8 mouse cellular contexts compared by ENCODE assay signal in the genomic region with DNA sequence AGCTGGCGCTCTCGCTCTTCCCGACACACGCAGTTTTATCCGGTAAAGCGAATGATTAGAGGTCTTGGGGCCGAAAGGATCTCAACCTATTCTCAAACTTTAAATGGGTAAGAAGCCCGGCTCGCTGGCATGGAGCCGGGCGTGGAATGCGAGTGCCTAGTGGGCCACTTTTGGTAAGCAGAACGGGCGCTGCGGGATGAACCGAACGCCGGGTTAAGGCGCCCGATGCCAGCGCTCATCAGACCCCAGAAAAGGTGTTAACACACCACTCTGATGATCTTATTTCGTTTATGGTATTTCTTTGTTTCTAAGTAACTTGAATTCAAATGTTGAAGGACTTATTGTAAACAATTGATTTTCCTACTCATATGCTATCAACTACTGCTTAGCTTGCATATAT.
DNase-seq lines count a peak whose midpoint lies in the region; TF ChIP-seq lines count a peak whose summit lies in the region.
"Not testable (repeated sequence)": the region's sequence is repeated elsewhere in the genome, so short reads cannot be mapped to it uniquely, and the experiment has no call there.

No protein-coding gene starts in this region.

- H3K27ac ChIP-seq in heart, adult 2 months = not testable (repeated sequence)

- not testable (repeated sequence) for H3K4me1 ChIP-seq in heart, adult 2 months (ENCODE audit: control insufficient read depth, insufficient read depth, low read length); lung, adult 2 months (ENCODE audit: control insufficient read depth, insufficient read depth, low read length)

- not testable (repeated sequence) for H3K79me2 ChIP-seq in heart, adult 2 months (replicated peaks; ENCODE audit: control insufficient read depth, insufficient read depth, low read length)

- peak; percentile 71 for DNase-seq in CD4-positive helper T cell, adult 2 months (ENCODE audit: low read depth, low spot score)
- peak; percentile 47 for DNase-seq in adrenal gland, postnatal 14 days
- peak; percentile 66 to 67 for DNase-seq in cerebellum, postnatal 4 days (ENCODE audit: low spot score in 2 of 2)
- peak; percentile 36 to 67 for DNase-seq in heart, adult 2 months
- DNase-seq in large intestine, adult 2 months (ENCODE audit: low read depth, low spot score) = peak; percentile 7
- peak; percentile 54 for DNase-seq in lung, adult 2 months
- peak; percentile 39 for DNase-seq in right cerebral cortex, adult 18-20 months
- DNase-seq in thymus, postnatal 14 days = peak; percentile 39

- intact Hi-C loops in heart, adult 2 months (cut with DNase I) = not testable (repeated sequence)

- H3K9ac ChIP-seq in heart, adult 2 months (ENCODE audit: low read depth, low read length) = not testable (repeated sequence)

- not testable (repeated sequence) for TF ChIP-seq CTCF in heart, adult 2 months (IDR thresholded peaks at IDR 0.05); lung, adult 2 months (IDR thresholded peaks at IDR 0.05; ENCODE audit: insufficient read depth, low read length)

- not testable (repeated sequence) for H3K27me3 ChIP-seq in heart, adult 2 months (ENCODE audit: control insufficient read depth, insufficient read depth, low read length)

- TF ChIP-seq POLR2A in heart, adult 2 months (IDR thresholded peaks at IDR 0.05; ENCODE audit: insufficient read depth, low read depth, low read length); lung, adult 2 months (IDR thresholded peaks at IDR 0.05; ENCODE audit: borderline replicate concordance, extremely low read depth, low read depth, low read length): not testable (repeated sequence)

- 84% methylated on average over 22 of the region's 22 CpGs for WGBS in heart, adult 2 months
- WGBS in large intestine, adult 2 months = 87% methylated on average over 22 of the region's 22 CpGs
- 85% methylated on average over 22 of the region's 22 CpGs for WGBS in lung, adult 2 months

- H3K36me3 ChIP-seq in heart, adult 2 months (ENCODE audit: control insufficient read depth, insufficient read depth, low read length) = not testable (repeated sequence)

- TF ChIP-seq EP300 in heart, adult 2 months (IDR thresholded peaks at IDR 0.05; ENCODE audit: insufficient read depth, low read depth, low read length) = not testable (repeated sequence)

- not testable (repeated sequence) for H3K4me3 ChIP-seq in heart, adult 2 months; lung, adult 2 months (replicated peaks; ENCODE audit: extremely low read depth, low read depth, low read length)

Comparison
In these comparisons a context has a peak if more than half of its experiments do, and no peak if none do; other contexts are left out.
1. DNase-seq: peak in every context shown above with its lines; median percentile 71 in CD4-positive helper T cell, adult 2 months; 66 in cerebellum, postnatal 4 days; 54 in lung, adult 2 months; 52 in heart, adult 2 months; 47 in adrenal gland, postnatal 14 days; 39 in right cerebral cortex, adult 18-20 months; 39 in thymus, postnatal 14 days; 7 in large intestine, adult 2 months.